In the genomic region with DNA sequence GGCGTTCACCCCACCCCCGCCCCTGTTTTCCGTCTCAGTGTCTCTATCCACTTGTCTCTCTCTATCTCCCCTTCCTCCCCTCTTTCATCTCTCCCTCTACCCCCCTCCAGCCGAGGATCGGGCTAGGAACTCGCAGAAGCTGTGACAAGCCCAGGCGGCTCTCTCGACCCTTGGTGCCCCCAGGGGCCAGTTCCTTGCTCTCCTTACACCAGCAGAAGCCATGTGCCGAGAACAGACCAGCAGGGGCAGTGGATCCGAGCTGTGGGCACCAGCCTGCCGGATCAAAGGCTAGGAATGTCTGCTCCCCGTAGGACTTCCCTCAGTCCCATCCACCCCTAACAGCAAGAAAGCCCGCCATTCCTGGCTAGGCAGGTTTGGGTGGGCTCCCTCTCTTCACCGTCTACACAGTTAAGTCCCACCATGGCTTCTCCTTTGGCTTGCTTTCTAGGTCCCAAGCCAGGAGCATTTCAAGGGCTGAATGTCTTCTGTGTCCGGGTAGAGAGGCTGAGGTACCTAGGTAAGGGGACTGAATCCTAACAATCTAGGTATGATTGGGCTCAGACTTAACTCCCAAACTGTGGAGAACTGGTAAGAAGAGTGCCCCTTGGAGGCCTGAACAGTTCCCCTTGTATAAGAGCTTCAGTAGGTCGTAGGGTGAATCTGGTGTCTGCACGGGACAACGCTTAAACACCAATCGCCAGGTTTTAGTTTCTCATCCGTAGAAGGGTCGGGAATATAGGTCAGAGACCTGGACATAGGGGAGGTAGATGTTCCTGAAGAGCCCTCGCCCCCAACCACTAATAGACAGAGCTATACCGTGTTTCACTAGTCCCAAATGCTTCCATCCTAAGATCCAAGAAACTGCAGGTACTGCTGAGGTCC, we compare ENCODE assay signal across 9 mouse cellular contexts. TPM values are rescaled to one million over a fixed set of nuclear protein-coding genes. Genes with fewer than 3 reads are reported as not detected.
A peak's percentile ranks its signal among the peaks of the same experiment; 100 is the strongest.
DNase-seq lines count a peak whose midpoint lies in the region; ATAC-seq and TF ChIP-seq lines count a peak whose summit lies in the region.
"Had no signal": no experiment of that assay in that cellular context is flagged by ENCODE, and none has a peak within 500 bp of the region (broad histone marks: within the 10 kb centered on the region; RNA-seq: fewer than 3 reads in every experiment).

No protein-coding gene starts in this region.

- WGBS in heart, embryonic 13.5 days, result 2% methylated on average over 23 of the region's 23 CpGs
- WGBS in hindbrain, postnatal 0 days, result 4% methylated on average over 23 of the region's 23 CpGs

- H3K36me3 ChIP-seq in heart, embryonic 13.5 days, result no peaks in the 10 kb centered on the region
- H3K36me3 ChIP-seq in hindbrain, postnatal 0 days (ENCODE audit: insufficient read depth, low read length), result no peaks in the 10 kb centered on the region

- no peaks in the 10 kb centered on the region for H3K9me3 ChIP-seq in heart, embryonic 13.5 days
- no peaks in the 10 kb centered on the region for H3K9me3 ChIP-seq in hindbrain, postnatal 0 days (ENCODE audit: low read length)

- no peak for DNase-seq in heart, adult 9 months (ENCODE audit: low spot score in 2 of 2)
- peak; percentile 42 for DNase-seq in embryo, embryonic 9.5 days (ENCODE audit: extremely low spot score)
- DNase-seq in hindbrain, postnatal 0 days (ENCODE audit: low spot score), result no peak
- DNase-seq in neural tube, embryonic 10.5 days (ENCODE audit: extremely low spot score, low spot score), result peak; percentile 48
- no peak for DNase-seq in gastrocnemius, postnatal 14 days
- no peak for DNase-seq in adrenal gland, adult 8-10 months
- DNase-seq in left cerebral cortex, postnatal 36 days (ENCODE audit: low spot score in 2 of 2), result no peak
- DNase-seq: kidney, adult 8-10 months had no signal

- H3K4me1 ChIP-seq in heart, embryonic 13.5 days, result peaks cover 33% of the 10 kb centered on the region
- H3K4me1 ChIP-seq in hindbrain, postnatal 0 days (ENCODE audit: insufficient read depth, low read length), result peaks cover 9% of the 10 kb centered on the region; the same call in 1 of the 2 replicates

- H3K4me2 ChIP-seq in heart, embryonic 13.5 days, result peak overlapping the region; percentile 63
- peak overlapping the region; percentile 75 for H3K4me2 ChIP-seq in hindbrain, postnatal 0 days (ENCODE audit: low read depth, low read length)

- H3K27ac ChIP-seq in heart, embryonic 13.5 days (replicated peaks), result no peak overlapping the region
- H3K27ac ChIP-seq in hindbrain, postnatal 0 days, result no peak overlapping the region

- H3K4me3 ChIP-seq in heart, embryonic 13.5 days, result peak overlapping the region; percentile 40
- peak overlapping the region; percentile 39 for H3K4me3 ChIP-seq in hindbrain, postnatal 0 days (ENCODE audit: low read length)

- H3K9ac ChIP-seq in heart, embryonic 13.5 days, result no peak overlapping the region
- H3K9ac ChIP-seq in hindbrain, postnatal 0 days (replicated peaks; ENCODE audit: low read length), result peak overlapping the region; percentile 50; the same call in 1 of the 2 replicates

- H3K27me3 ChIP-seq in heart, embryonic 13.5 days (replicated peaks), result peaks cover 100% of the 10 kb centered on the region
- H3K27me3 ChIP-seq in hindbrain, postnatal 0 days (ENCODE audit: insufficient read depth, low read length), result peaks cover 42% of the 10 kb centered on the region

- intact Hi-C loops in gastrocnemius, postnatal 14 days (cut with DNase I; ENCODE audit: low total_unique reads), result no loop called here
- intact Hi-C loops in left cerebral cortex, postnatal 36 days (cut with DNase I), result no loop called here

- peak; percentile 22; the same call in 1 of the 2 replicates for TF ChIP-seq CTCF in hindbrain, postnatal 0 days (IDR thresholded peaks at IDR 0.05; ENCODE audit: low read depth)

- ATAC-seq in heart, embryonic 13.5 days (ENCODE audit: extremely low read depth, insufficient number of reproducible peaks, low FRiP score, low TSS enrichment), result no peak
- no peak for ATAC-seq in hindbrain, postnatal 0 days

RNA-seq across cellular contexts. Expression of gene Wnt3, which starts 1.2 kb away (rescaled TPM):
- not detected in 2 replicates for polyA plus RNA-seq in heart, embryonic 13.5 days (2015; fragmentation: Nextera tagmentation; extraction: Ambion mirVana)
- 9.0 and 12.5 TPM in 2 replicates for total RNA-seq in hindbrain, postnatal 0 days (2014; rRNA removed)
- polyA plus RNA-seq in hindbrain, postnatal 0 days (2015; fragmentation: Nextera tagmentation; extraction: Ambion mirVana), result 11.1 and 11.6 TPM in 2 replicates
- total RNA-seq in gastrocnemius, postnatal 14 days (2021), result under 1 TPM in 1 of 2 experiments, not detected in 1; 0.18 TPM
- total RNA-seq in adrenal gland, adult 8-10 months (2022), result 1 to 10 TPM in 2 of 4 experiments, under 1 TPM in 2; 0.17 to 3.1 (median 1.3) TPM
- 1 to 10 TPM; 1.2 to 1.8 TPM for total RNA-seq in left cerebral cortex, postnatal 36 days (2021)

RNA-seq across cellular contexts. Expression of gene Wnt9b, which starts 23.1 kb away (rescaled TPM):
- polyA plus RNA-seq in heart, embryonic 13.5 days (2015; fragmentation: Nextera tagmentation; extraction: Ambion mirVana), result 0.80 and 0.91 TPM in 2 replicates
- total RNA-seq in hindbrain, postnatal 0 days (2014; rRNA removed), result 2.6 and 2.7 TPM in 2 replicates
- 0.86 and 1.0 TPM in 2 replicates for polyA plus RNA-seq in hindbrain, postnatal 0 days (2015; fragmentation: Nextera tagmentation; extraction: Ambion mirVana)
- total RNA-seq in gastrocnemius, postnatal 14 days (2021), result under 1 TPM in 1 of 2 experiments, not detected in 1; 0.09 TPM
- total RNA-seq in adrenal gland, adult 8-10 months (2022), result under 1 TPM in 3 of 4 experiments, not detected in 1; 0.07 to 0.31 (median 0.22) TPM
- under 1 TPM; 0.17 to 0.32 TPM for total RNA-seq in left cerebral cortex, postnatal 36 days (2021)

Comparison
In these comparisons a context has a peak if more than half of its experiments do, and no peak if none do; other contexts are left out.
1. DNase-seq: peak in embryo, embryonic 9.5 days (single experiment) and neural tube, embryonic 10.5 days (single experiment); none in heart, adult 9 months (0 of 2), hindbrain, postnatal 0 days (single experiment), gastrocnemius, postnatal 14 days (single experiment), adrenal gland, adult 8-10 months (single experiment) and left cerebral cortex, postnatal 36 days (0 of 2).